Mouse (Mus musculus): ENCODE results near the gene Zfp607a. TPM values are rescaled to one million over a fixed set of nuclear protein-coding genes. Genes with fewer than 3 reads are reported as not detected.
"Not testable (repeated sequence)": the region's sequence is repeated elsewhere in the genome, so short reads cannot be mapped to it uniquely, and the experiment has no call there.

Zfp607a gene
- polyA plus RNA-seq, 1 experiment = 0.70 TPM

DNA sequence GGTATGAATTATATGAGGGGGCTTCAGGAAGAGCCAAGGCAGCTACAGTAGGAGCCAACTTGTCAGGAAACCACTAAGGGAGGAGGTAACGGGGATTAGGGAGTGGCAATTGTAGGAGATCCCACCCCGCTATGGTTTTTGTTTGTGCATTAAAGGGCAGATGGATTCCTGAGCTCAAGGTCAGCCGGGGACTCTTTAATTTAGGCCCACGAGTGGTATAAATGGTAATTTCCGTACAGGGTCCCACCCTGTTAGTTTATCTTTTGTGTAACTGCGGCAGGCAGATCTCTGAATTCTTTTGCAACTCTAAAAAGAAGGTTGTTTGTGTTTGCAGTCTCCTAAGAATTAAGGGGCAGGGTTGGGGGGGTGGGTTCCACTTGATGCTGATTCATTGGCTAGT lies 17.2 kb upstream of the Zfp607a start:
- TF ChIP-seq CTCF (IDR thresholded peaks at IDR 0.05; ENCODE audit: borderline replicate concordance, insufficient read depth, low read depth, low read length) (no peak), POLR2A (IDR thresholded peaks at IDR 0.05; ENCODE audit: borderline replicate concordance, insufficient read depth, low read length) (no peak)
- Histone ChIP-seq H3K27ac (ENCODE audit: insufficient read depth, low read length) (no peak overlapping the region), H3K4me3 (replicated peaks; ENCODE audit: insufficient read depth, low read depth, low read length) (no peak overlapping the region), H3K27me3 (ENCODE audit: control insufficient read depth, insufficient read depth, low read length) (no peaks in the 10 kb centered on the region), H3K4me1 (ENCODE audit: control insufficient read depth, insufficient read depth, low read length) (no peaks in the 10 kb centered on the region)
- 92% methylated on average over 6 of the region's 6 CpGs for WGBS
- DNase-seq = no peak

DNA sequence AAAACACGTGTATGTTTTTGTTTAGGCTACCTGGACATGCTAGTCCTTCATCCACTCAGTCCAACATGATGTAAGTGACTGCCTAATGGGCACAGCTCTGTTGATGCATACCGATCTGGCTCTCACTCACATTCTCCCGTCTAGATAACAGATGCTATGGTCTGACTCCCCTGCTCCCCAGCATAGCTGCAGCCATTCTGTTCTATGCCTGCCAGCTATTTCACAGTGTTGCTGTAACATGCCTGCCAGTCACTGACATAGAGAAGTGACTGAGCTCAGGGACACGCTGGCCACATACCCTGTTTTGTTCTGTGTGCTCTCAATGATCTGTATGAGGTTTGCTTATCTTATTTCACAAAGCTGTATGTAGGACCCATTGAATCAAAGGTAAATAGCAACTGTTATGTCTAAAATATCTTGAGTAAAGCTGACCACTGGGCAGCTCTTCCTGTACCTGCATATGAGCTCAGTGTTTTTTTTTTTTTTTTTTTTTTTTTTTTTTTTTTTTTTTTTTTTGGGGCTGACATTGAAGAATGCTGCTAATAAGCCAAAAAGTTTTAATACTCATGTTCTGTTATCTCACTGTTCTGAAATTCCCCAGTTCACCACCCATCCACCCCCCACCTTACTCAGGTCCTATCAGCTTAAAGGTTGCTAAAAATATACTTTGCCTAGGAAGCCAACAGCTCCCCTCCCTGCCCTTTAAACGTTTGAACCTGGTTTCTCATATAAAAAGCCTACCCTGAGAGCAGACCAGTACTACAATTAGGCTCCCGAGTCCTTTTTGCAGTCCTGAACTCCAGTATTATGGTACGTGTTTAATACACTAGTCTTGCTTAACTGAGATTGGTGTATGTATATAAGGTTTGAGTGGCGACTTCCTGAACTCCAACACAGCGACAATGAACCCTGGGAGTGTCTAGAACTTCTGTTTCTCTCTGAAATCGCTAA lies 2.2 kb downstream of the Zfp607a start:
- Histone ChIP-seq H3K4me1 (ENCODE audit: control insufficient read depth, insufficient read depth, low read length) (no peaks in the 10 kb centered on the region), H3K27me3 (ENCODE audit: control insufficient read depth, insufficient read depth, low read length) (no peaks in the 10 kb centered on the region), H3K27ac (ENCODE audit: insufficient read depth, low read length) (no peak overlapping the region), H3K4me3 (replicated peaks; ENCODE audit: insufficient read depth, low read depth, low read length) (peak overlapping the region; percentile 79)
- DNase-seq = peak in 1 of 2 experiments; percentile 30
- TF ChIP-seq POLR2A (IDR thresholded peaks at IDR 0.05; ENCODE audit: borderline replicate concordance, insufficient read depth, low read length) (no peak), CTCF (IDR thresholded peaks at IDR 0.05; ENCODE audit: borderline replicate concordance, insufficient read depth, low read depth, low read length) (no peak)
- WGBS = 5% methylated on average over 10 of the region's 10 CpGs

DNA sequence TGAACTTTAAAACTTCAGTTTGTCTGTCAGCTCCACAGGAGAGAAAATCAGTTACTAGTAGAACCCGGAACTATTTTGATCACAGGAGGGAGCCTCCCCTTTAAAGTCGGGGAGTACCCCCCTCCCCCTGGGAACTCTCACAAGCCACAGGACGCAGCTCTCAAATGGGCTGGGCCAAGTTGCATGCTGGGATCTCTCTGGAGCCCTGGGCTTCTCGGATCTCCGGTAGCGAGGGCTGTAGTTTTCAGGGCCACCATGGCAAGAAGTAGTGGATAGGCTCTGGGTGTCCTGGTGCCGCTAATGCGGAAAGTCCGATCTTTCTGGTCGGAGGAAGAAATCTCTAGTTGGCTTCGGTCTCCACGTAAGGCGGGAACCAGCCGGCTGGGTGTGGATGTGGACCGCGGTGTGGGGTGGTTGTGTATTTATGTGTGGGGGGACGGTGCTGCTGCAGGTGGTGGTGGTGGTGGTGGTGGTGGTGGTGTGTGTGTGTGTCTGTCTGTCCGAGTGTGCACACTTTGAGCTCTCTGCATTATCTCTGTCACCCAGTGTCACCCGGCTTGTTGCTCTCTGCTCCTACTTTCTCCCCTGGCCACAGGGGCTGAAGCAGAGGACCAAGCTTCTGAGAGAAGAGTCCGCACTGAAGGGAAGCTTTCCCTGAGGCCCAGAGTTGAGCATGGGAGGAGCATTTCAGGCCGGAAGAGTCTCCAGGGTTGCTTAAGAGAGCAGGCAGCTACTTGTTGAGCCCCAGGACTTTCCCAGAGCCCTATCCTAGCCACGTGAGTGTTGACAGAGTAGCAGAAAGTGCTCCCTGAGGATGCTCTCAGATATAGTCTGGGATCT lies 3.3 kb downstream of the Zfp607a start:
- H3K27ac ChIP-seq (ENCODE audit: insufficient read depth, low read length) = no peak overlapping the region
- TF ChIP-seq CTCF (IDR thresholded peaks at IDR 0.05; ENCODE audit: borderline replicate concordance, insufficient read depth, low read depth, low read length) (no peak), POLR2A (IDR thresholded peaks at IDR 0.05; ENCODE audit: borderline replicate concordance, insufficient read depth, low read length) (no peak)
- under 1% methylated on average over 22 of the region's 22 CpGs for WGBS

GRCm38 (mm10) chr7:27862578-27862977 lies 5.3 kb downstream of the Zfp607a start:
- not testable (repeated sequence) for H3K4me1 ChIP-seq (ENCODE audit: control insufficient read depth, insufficient read depth, low read length); DNase-seq; H3K27me3 ChIP-seq (ENCODE audit: control insufficient read depth, insufficient read depth, low read length); H3K27ac ChIP-seq (ENCODE audit: insufficient read depth, low read length); H3K4me3 ChIP-seq (replicated peaks; ENCODE audit: insufficient read depth, low read depth, low read length)
- WGBS = 79% methylated on average over 5 of the region's 5 CpGs

More for the DNA sequence above, 3.3 kb downstream of the Zfp607a start:
- Histone ChIP-seq H3K27me3 (ENCODE audit: control insufficient read depth, insufficient read depth, low read length) (no peaks in the 10 kb centered on the region), H3K4me1 (ENCODE audit: control insufficient read depth, insufficient read depth, low read length) (no peaks in the 10 kb centered on the region), H3K4me3 (replicated peaks; ENCODE audit: insufficient read depth, low read depth, low read length) (peak overlapping the region; percentile 79)
- DNase-seq = peak; percentile 31 to 34

GRCm38 (mm10) chr7:27881721-27882120 lies 24.4 kb downstream of the Zfp607a start:
- 84% methylated on average over 4 of the region's 4 CpGs for WGBS
- no peak for DNase-seq
- TF ChIP-seq POLR2A (IDR thresholded peaks at IDR 0.05; ENCODE audit: borderline replicate concordance, insufficient read depth, low read length) = no peak
- TF ChIP-seq CTCF (IDR thresholded peaks at IDR 0.05; ENCODE audit: borderline replicate concordance, insufficient read depth, low read depth, low read length) = no peak
- Histone ChIP-seq H3K27ac (ENCODE audit: insufficient read depth, low read length) (no peak overlapping the region), H3K27me3 (ENCODE audit: control insufficient read depth, insufficient read depth, low read length) (no peaks in the 10 kb centered on the region), H3K4me1 (ENCODE audit: control insufficient read depth, insufficient read depth, low read length) (no peaks in the 10 kb centered on the region), H3K4me3 (replicated peaks; ENCODE audit: insufficient read depth, low read depth, low read length) (no peak overlapping the region)

DNA sequence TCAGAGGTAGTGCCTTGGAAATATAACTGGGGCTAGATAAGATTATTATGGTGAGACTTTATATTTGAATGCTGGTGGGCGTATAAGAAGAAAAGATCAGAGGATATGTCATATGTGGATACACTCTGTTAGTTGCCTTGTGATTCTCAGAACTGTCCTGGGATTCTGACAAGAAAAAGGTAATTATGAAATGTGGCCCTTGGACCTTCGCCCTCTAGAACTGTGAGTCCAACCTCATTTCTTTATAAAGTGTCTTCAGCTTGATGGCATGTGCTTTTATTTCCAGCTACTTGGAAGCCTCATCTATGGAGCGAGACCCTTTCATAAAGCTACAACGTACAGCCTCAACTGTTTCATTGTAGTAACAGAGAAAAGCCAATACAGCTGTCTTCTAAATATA lies 43.3 kb downstream of the Zfp607a start:
- Histone ChIP-seq H3K4me3 (replicated peaks; ENCODE audit: insufficient read depth, low read depth, low read length) (no peak overlapping the region), H3K27ac (ENCODE audit: insufficient read depth, low read length) (no peak overlapping the region), H3K27me3 (ENCODE audit: control insufficient read depth, insufficient read depth, low read length) (no peaks in the 10 kb centered on the region; the same call in 1 of the 2 replicates), H3K4me1 (ENCODE audit: control insufficient read depth, insufficient read depth, low read length) (no peaks in the 10 kb centered on the region)
- DNase-seq = no peak
- TF ChIP-seq CTCF (IDR thresholded peaks at IDR 0.05; ENCODE audit: borderline replicate concordance, insufficient read depth, low read depth, low read length) (no peak), POLR2A (IDR thresholded peaks at IDR 0.05; ENCODE audit: borderline replicate concordance, insufficient read depth, low read length) (no peak)
- 93% methylated on average over 4 of the region's 4 CpGs for WGBS

GRCm38 (mm10) chr7:27905061-27905848 lies 47.9 kb downstream of the Zfp607a start:
- no peak for DNase-seq
- WGBS = 83% methylated on average over 11 of the region's 11 CpGs
- Histone ChIP-seq H3K4me1 (ENCODE audit: control insufficient read depth, insufficient read depth, low read length) (no peaks in the 10 kb centered on the region), H3K27ac (ENCODE audit: insufficient read depth, low read length) (no peak overlapping the region), H3K27me3 (ENCODE audit: control insufficient read depth, insufficient read depth, low read length) (no peaks in the 10 kb centered on the region), H3K4me3 (replicated peaks; ENCODE audit: insufficient read depth, low read depth, low read length) (no peak overlapping the region)
- TF ChIP-seq CTCF (IDR thresholded peaks at IDR 0.05; ENCODE audit: borderline replicate concordance, insufficient read depth, low read depth, low read length) (no peak), POLR2A (IDR thresholded peaks at IDR 0.05; ENCODE audit: borderline replicate concordance, insufficient read depth, low read length) (no peak)

DNA sequence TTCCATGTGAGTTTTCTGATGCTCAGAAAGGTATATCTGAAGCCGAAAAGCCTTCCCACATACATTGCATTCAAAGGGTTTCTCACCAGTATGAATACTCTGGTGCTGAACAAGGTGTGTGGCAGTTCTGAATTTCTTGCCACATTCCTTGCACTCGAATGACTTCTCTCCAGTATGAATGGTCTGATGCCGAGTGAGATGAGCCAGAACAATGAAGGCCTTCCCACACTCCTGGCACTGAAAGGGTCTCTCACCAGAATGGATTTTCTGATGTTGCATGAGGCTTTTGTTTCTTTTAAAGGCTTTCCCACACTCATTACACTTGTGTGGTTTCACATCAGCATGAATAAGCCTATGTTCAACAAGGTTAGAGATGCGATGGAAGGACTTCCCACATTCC lies 53.6 kb downstream of the Zfp607a start:
- DNase-seq; H3K27me3 ChIP-seq (ENCODE audit: control insufficient read depth, insufficient read depth, low read length); H3K4me1 ChIP-seq (ENCODE audit: control insufficient read depth, insufficient read depth, low read length); H3K4me3 ChIP-seq (replicated peaks; ENCODE audit: insufficient read depth, low read depth, low read length); H3K27ac ChIP-seq (ENCODE audit: insufficient read depth, low read length): not testable (repeated sequence)
- WGBS = 86% methylated on average over 4 of the region's 4 CpGs

DNA sequence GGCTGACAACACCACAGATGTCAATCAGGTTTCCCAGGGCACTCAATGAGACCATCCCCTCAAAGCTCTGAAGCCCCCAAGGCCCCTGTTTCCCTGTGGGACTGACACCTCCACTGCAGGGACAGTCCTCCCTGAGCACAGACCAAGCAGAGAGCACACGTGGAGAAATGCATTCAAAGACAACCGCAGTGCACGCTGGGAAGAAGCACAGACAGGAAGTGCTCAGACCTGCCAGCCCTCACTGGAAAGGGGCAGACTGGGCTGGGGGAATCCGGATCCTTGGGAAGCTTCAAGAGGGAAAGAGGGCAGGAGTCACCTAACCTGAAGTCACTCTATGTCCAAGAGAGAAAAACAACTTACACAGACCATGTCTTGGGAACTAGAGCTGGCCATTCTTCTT lies 69.7 kb downstream of the Zfp607a start:
- 48% methylated on average over 4 of the region's 4 CpGs for WGBS
- not testable (repeated sequence) for DNase-seq; H3K27me3 ChIP-seq (ENCODE audit: control insufficient read depth, insufficient read depth, low read length); H3K4me3 ChIP-seq (replicated peaks; ENCODE audit: insufficient read depth, low read depth, low read length); H3K4me1 ChIP-seq (ENCODE audit: control insufficient read depth, insufficient read depth, low read length); H3K27ac ChIP-seq (ENCODE audit: insufficient read depth, low read length)

Measured in cerebellum, adult 2 months (tissue).